Mouse (Mus musculus): ENCODE measurements around the gene Smg6. TPM values are rescaled to one million over a fixed set of nuclear protein-coding genes. Genes with fewer than 3 reads are reported as not detected.

Smg6 gene
- polyA plus RNA-seq, 1 experiment from 2014 or later = 7.7 TPM

DNA sequence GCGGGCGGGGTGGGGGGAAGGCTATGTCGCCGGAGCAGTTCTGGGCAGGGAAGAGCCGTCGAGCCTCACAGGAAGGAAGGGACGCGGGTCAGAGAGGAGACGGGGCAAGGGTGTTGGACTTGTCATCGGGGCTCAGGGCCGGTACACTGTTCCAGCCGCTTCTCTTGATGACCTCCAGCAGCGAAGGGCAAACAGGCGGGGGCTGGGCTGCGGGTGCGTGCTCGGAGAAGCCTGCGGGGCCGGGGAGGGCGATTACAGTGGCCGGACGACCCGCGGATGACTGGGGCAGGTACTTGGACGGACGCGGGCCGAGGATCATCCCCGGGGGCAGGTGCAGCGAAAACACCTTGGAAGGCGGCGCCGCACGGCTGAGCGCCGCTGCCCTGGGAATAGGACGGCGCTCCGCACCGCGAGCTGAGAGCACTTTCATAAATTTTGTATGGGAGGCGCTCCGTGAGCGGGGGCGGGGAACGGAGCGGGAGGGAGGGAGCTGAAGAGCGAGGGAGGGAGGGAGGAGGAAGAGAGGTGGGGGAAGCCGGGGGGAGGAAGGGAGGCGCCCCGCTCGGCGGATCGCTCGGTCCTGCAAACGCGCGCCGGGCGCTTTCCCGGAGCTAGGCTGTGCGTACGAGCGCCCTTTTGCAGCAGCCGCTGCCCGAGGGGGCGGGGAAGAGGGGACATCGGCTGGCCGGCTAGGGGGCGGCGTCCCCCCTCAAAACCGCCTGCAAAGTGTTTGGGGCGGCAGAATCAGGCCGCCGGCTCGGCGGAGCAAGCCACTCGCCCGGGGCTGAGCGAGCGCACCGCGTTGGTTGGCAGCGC is 267.8 kb downstream of the Smg6 start, which contains the start of gene Rtn4rl1:
TSS of gene Rtn4rl1 (plus strand) at position 528 of the 816 bp plus-strand sequence.
- under 1% methylated on average over 81 of the region's 84 CpGs for WGBS (ENCODE audit: insufficient replicate concordance)
- no peak for ATAC-seq
- Histone ChIP-seq H3K4me2 (peak within 1 kb of the TSS; percentile 75), H3K36me3 (no peaks in the 10 kb centered on the region), H3K4me1 (peaks cover 60% of the 10 kb centered on the region), H3K9me3 (replicated peaks) (no peaks in the 10 kb centered on the region), H3K4me3 (peak within 1 kb of the TSS; percentile 60), H3K9ac (peak within 1 kb of the TSS; percentile 45), H3K27me3 (replicated peaks) (peaks cover 76% of the 10 kb centered on the region), H3K27ac (no peak within 1 kb of the TSS)

- Histone ChIP-seq H3K27me3 (replicated peaks) (peaks cover 85% of the 10 kb centered on the region), H3K4me3 (peak overlapping the region; percentile 60), H3K4me2 (peak overlapping the region; percentile 75), H3K4me1 (peaks cover 52% of the 10 kb centered on the region), H3K9ac (peak overlapping the region; percentile 45; the same call in 1 of the 2 replicates), H3K36me3 (no peaks in the 10 kb centered on the region), H3K9me3 (replicated peaks) (no peaks in the 10 kb centered on the region), H3K27ac (no peak overlapping the region)
- ATAC-seq = no peak
- WGBS (ENCODE audit: insufficient replicate concordance) = 1% methylated on average over 52 of the region's 52 CpGs
Measured at GRCm38 (mm10) chr11:75194121-75194849, 268.7 kb downstream of the Smg6 start.

GRCm38 (mm10) chr11:75194850-75195461 is 269.3 kb downstream of the Smg6 start:
- H3K9ac ChIP-seq = no peak overlapping the region
- H3K4me2 ChIP-seq = peak overlapping the region; percentile 75
- no peak for ATAC-seq
- H3K4me3 ChIP-seq = peak overlapping the region; percentile 60
- H3K36me3 ChIP-seq = no peaks in the 10 kb centered on the region
- H3K27me3 ChIP-seq (replicated peaks) = peaks cover 91% of the 10 kb centered on the region
- H3K27ac ChIP-seq = no peak overlapping the region
- 3% methylated on average over 39 of the region's 39 CpGs for WGBS (ENCODE audit: insufficient replicate concordance)
- peaks cover 47% of the 10 kb centered on the region for H3K4me1 ChIP-seq
- H3K9me3 ChIP-seq (replicated peaks) = no peaks in the 10 kb centered on the region

GRCm38 (mm10) chr11:75196131-75196530 is 270.5 kb downstream of the Smg6 start:
- no peak for ATAC-seq
- Histone ChIP-seq H3K9me3 (replicated peaks) (no peaks in the 10 kb centered on the region), H3K27me3 (replicated peaks) (peaks cover 100% of the 10 kb centered on the region)

DNA sequence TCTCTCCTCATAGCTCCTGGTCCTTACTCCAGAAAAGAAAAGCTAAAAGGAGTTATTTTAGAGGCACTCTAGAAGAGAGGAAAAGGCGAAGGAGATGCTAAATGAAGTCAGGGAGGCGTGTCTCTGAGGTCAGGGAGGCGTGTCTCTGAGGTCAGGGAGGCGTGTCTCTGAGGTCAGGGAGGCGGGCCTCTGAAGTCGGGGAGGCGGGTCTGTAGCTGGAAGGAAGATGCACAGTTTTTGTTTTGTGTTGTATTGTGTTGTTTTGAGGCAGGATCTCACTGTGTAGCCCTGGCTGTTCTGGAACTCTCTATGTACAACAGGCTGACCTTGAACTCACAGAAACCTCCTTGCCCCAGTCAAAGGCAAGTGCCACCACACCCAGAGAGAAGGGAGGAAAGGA is 272.3 kb downstream of the Smg6 start:
- no peak overlapping the region for H3K4me3 ChIP-seq
- no peak for ATAC-seq
- no peak overlapping the region for H3K4me2 ChIP-seq
- H3K27me3 ChIP-seq (replicated peaks) = peaks cover 95% of the 10 kb centered on the region
- H3K27ac ChIP-seq = no peak overlapping the region
- 19% methylated on average over 7 of the region's 7 CpGs for WGBS (ENCODE audit: insufficient replicate concordance)
- no peak overlapping the region for H3K9ac ChIP-seq
- no peaks in the 10 kb centered on the region for H3K36me3 ChIP-seq
- peaks cover 56% of the 10 kb centered on the region for H3K4me1 ChIP-seq
- no peaks in the 10 kb centered on the region for H3K9me3 ChIP-seq (replicated peaks)

More at GRCm38 (mm10) chr11:75196131-75196530, 270.5 kb downstream of the Smg6 start:
- Histone ChIP-seq H3K9ac (no peak overlapping the region), H3K4me2 (no peak overlapping the region), H3K4me1 (peaks cover 44% of the 10 kb centered on the region), H3K36me3 (no peaks in the 10 kb centered on the region), H3K4me3 (no peak overlapping the region), H3K27ac (no peak overlapping the region)
- WGBS (ENCODE audit: insufficient replicate concordance) = 48% methylated on average over 6 of the region's 6 CpGs

- Histone ChIP-seq H3K27ac (no peak overlapping the region), H3K4me2 (no peak overlapping the region), H3K36me3 (no peaks in the 10 kb centered on the region), H3K9ac (no peak overlapping the region), H3K9me3 (replicated peaks) (no peaks in the 10 kb centered on the region), H3K27me3 (replicated peaks) (peaks cover 95% of the 10 kb centered on the region), H3K4me1 (peaks cover 50% of the 10 kb centered on the region), H3K4me3 (no peak overlapping the region)
- ATAC-seq = no peak
- 69% methylated on average over 4 of the region's 4 CpGs for WGBS (ENCODE audit: insufficient replicate concordance)
Measured at GRCm38 (mm10) chr11:75198792-75199191, 273.2 kb downstream of the Smg6 start.

DNA sequence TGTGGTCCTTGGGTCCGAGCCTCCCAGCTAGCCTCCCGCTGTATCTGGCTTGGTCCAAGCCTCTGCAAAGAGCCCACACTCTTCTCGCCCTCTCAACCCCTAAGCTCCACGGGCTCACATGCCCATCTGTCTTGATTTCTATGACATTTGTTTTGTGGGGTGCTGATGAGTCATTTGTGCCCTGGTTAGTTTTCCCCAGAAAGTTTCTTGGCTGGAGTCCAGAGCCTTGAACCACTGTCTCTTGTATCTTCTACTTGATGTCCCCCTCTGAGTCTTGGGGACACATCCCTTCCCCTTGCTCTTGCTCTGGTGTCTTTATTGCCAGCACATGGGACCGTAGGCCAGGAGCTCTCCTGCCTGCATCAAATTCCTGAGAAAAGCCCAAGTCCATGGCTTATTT is 274.3 kb downstream of the Smg6 start:
- Histone ChIP-seq H3K4me1 (peaks cover 50% of the 10 kb centered on the region), H3K36me3 (no peaks in the 10 kb centered on the region), H3K9ac (no peak overlapping the region), H3K9me3 (replicated peaks) (no peaks in the 10 kb centered on the region), H3K27ac (no peak overlapping the region), H3K4me3 (no peak overlapping the region), H3K4me2 (no peak overlapping the region), H3K27me3 (replicated peaks) (peaks cover 84% of the 10 kb centered on the region)
- WGBS (ENCODE audit: insufficient replicate concordance) = 67% methylated on average over 5 of the region's 5 CpGs
- ATAC-seq = no peak

DNA sequence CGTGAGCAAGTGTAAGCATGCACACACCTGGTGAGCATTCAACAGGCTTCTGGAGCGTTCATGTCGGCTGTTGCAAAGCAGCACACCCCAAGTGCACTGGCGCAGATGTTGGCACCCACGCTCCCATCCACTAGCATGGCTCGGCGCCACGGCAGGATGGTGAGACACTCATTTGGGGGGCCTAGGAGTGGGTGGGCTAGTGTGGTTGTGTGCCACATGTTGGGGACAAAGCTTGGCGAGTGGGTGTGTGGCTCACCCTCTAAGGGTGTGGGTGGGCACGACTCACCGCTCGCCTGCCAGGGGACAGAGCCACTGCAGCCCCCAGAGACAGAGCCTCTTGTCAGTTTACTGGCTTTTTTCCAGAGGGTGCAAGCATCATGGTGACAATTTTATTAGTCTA is 275.3 kb downstream of the Smg6 start:
- Histone ChIP-seq H3K4me2 (no peak overlapping the region), H3K27ac (no peak overlapping the region), H3K27me3 (replicated peaks) (peaks cover 74% of the 10 kb centered on the region), H3K9me3 (replicated peaks) (no peaks in the 10 kb centered on the region), H3K36me3 (no peaks in the 10 kb centered on the region), H3K4me3 (no peak overlapping the region), H3K4me1 (peaks cover 53% of the 10 kb centered on the region), H3K9ac (no peak overlapping the region)
- WGBS (ENCODE audit: insufficient replicate concordance) = 82% methylated on average over 12 of the region's 12 CpGs
- no peak for ATAC-seq

GRCm38 (mm10) chr11:75201721-75202120 is 276.1 kb downstream of the Smg6 start:
- no peak overlapping the region for H3K9ac ChIP-seq
- H3K27ac ChIP-seq = no peak overlapping the region
- H3K27me3 ChIP-seq (replicated peaks) = peaks cover 66% of the 10 kb centered on the region
- no peaks in the 10 kb centered on the region for H3K9me3 ChIP-seq (replicated peaks)
- H3K4me3 ChIP-seq = no peak overlapping the region
- H3K4me1 ChIP-seq = peaks cover 59% of the 10 kb centered on the region
- 51% methylated on average over 8 of the region's 8 CpGs for WGBS (ENCODE audit: insufficient replicate concordance)
- no peak for ATAC-seq
- no peak overlapping the region for H3K4me2 ChIP-seq
- H3K36me3 ChIP-seq = no peaks in the 10 kb centered on the region

DNA sequence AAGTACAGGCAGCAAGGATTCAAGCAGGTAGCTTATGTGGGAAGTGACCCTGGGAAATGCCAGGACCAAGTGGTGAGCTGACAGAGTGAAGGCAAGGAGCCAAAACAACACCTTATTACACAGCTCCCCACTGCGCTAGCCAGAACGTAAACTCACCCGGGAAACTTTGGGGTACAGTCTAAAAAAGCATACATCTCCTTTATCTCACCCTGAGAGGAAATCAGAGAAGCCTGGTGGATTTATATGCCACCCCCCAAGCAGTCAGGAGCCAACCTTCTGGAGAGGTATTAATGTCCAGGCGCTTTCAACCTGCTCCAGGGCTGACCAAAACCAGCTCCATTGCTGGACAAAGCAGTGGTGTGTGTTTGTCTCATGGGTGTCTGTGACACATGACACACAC is 278.3 kb downstream of the Smg6 start:
- WGBS (ENCODE audit: insufficient replicate concordance) = 85% methylated on average over 4 of the region's 4 CpGs
- no peak overlapping the region for H3K27ac ChIP-seq

DNA sequence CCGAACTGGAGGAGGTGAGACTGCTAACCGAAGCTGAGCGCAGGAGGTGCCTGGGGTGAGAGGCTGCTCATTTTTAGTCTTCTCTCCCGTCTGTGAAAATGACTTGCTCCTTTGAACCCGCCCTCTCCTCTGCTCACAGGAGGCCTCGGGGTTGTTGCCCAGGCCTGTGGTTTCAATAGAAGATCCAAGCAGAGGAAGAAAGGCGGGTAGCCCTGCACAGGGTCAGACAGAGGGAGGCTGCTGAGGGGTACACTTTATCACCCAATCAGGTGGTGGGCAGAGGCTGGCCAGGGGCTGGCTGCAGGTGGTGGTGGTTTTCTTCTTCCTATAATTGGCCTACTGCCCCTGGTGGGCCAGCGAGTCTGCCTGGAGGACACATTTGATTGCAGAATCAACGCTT is 278.8 kb downstream of the Smg6 start:
- H3K36me3 ChIP-seq = no peaks in the 10 kb centered on the region
- no peaks in the 10 kb centered on the region for H3K9me3 ChIP-seq (replicated peaks)
- H3K27me3 ChIP-seq (replicated peaks) = peaks cover 39% of the 10 kb centered on the region
- WGBS (ENCODE audit: insufficient replicate concordance) = 41% methylated on average over 9 of the region's 9 CpGs
- no peak for ATAC-seq
- H3K4me1 ChIP-seq = peaks cover 73% of the 10 kb centered on the region
- no peak overlapping the region for H3K4me3 ChIP-seq
- H3K27ac ChIP-seq = no peak overlapping the region
- H3K4me2 ChIP-seq = no peak overlapping the region
- no peak overlapping the region for H3K9ac ChIP-seq

More for the DNA sequence above, 278.3 kb downstream of the Smg6 start:
- H3K4me2 ChIP-seq = no peak overlapping the region
- no peaks in the 10 kb centered on the region for H3K36me3 ChIP-seq
- peaks cover 44% of the 10 kb centered on the region for H3K27me3 ChIP-seq (replicated peaks)
- H3K4me3 ChIP-seq = no peak overlapping the region
- ATAC-seq = no peak
- peaks cover 67% of the 10 kb centered on the region for H3K4me1 ChIP-seq
- no peak overlapping the region for H3K9ac ChIP-seq
- no peaks in the 10 kb centered on the region for H3K9me3 ChIP-seq (replicated peaks)

DNA sequence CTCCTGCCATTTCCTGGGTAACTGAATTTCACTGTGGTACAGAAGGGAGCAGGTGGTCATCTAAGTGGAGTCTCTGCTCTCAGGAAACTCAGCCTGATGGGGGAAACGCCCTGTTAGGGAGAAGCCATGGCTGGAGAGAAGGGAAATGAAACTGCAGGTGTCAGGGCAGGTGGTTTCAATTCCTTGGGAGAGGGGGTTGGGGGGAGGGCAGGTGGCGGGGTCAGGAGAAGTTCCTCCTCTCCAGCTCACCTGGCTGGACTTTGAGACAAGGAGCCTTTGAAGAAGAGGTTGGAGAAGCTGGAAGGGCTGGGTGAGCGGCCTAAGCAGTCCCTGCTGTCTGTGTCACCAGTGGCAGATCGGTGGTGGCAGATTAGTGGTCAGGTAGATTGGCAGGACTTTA is 280.7 kb downstream of the Smg6 start:
- 70% methylated on average over 4 of the region's 4 CpGs for WGBS (ENCODE audit: insufficient replicate concordance)
- H3K9ac ChIP-seq = no peak overlapping the region
- H3K4me1 ChIP-seq = peaks cover 82% of the 10 kb centered on the region
- H3K36me3 ChIP-seq = no peaks in the 10 kb centered on the region
- H3K9me3 ChIP-seq (replicated peaks) = no peaks in the 10 kb centered on the region
- H3K27me3 ChIP-seq (replicated peaks) = peaks cover 21% of the 10 kb centered on the region
- H3K27ac ChIP-seq = no peak overlapping the region
- H3K4me2 ChIP-seq = no peak overlapping the region
- no peak overlapping the region for H3K4me3 ChIP-seq
- no peak for ATAC-seq
